Mouse (Mus musculus) lung, adult 2 months (tissue): ENCODE results near the gene Hdac6. TPM values are rescaled to one million over a fixed set of nuclear protein-coding genes. Genes with fewer than 3 reads are reported as not detected.
A peak's percentile ranks its signal among the peaks of the same experiment; 100 is the strongest.

Experiments
- DNase-seq: peaks from one replicate; pipeline ENCODE4 v3.0.0; 2022
- H3K4me1 ChIP-seq: fragments of 200-500 bp; 2 replicates; pipeline ENCODE4 v1.6.1; 2011; ENCODE audit warnings: low read length; ENCODE audit not compliant: control insufficient read depth, insufficient read depth
- H3K4me3 ChIP-seq: fragments of 200-500 bp; replicated peaks from 2 replicates; pipeline ENCODE3; 2011; ENCODE audit warnings: low read depth, mild to moderate bottlenecking, control low read depth, low read length; ENCODE audit errors: extremely low read depth
- CTCF ChIP-seq: fragments of 200-500 bp; IDR thresholded peaks from 2 replicates; pipeline ENCODE4 v1.5.1; 2011; ENCODE audit warnings: mild to moderate bottlenecking, low read length, control low read depth; ENCODE audit not compliant: insufficient read depth
- POLR2A ChIP-seq: fragments of 200-500 bp; IDR thresholded peaks from 2 replicates; pipeline ENCODE4 v1.6.1; 2011; ENCODE audit warnings: low read depth, mild to moderate bottlenecking, control low read depth, low read length, borderline replicate concordance; ENCODE audit errors: extremely low read depth
- WGBS: fragments of 180-500 bp; shearing (Covaris S2); methylation state at CpG from one replicate; pipeline ENCODE4 v1.1.7; 2018; 5-methylcytosine and 5-hydroxymethylcytosine counted together
- polyA plus RNA-seq: library from polyadenylated mRNA; depleted of rRNA; stranded (reverse); fragments of >200 nt; gene quantifications from 2 replicates; pipeline ENCODE4 v1.2.3, GENCODE M21; 2012; rRNA removed

Gene Hdac6
- polyA plus RNA-seq, 1 experiment: 22.8 TPM

DNA sequence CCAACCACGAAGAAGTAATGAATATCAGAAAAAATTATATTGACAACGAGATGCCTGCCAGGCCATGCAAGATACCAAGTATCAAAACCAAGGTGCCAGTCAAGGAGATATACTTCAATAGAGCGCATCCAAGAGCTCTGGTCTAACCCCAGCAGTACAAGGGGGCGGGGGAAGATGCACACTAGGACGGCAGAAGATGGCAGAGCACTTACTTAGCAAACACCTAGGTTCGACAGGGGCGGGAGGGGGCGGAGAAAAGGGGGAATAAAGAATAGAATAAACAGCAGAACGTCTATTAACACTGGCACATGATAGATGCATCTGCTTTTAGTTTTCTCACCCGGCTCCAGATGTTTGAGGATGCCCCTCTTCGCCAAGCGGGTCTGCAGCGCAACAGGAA is 49.5 kb downstream of the Hdac6 start:
- H3K4me1 ChIP-seq: no peaks in the 10 kb centered on the region; the same call in 1 of the 2 replicates
- 27% methylated on average over 13 of the region's 13 CpGs for WGBS
- peak overlapping the region; percentile 77 for H3K4me3 ChIP-seq
- TF ChIP-seq POLR2A (no peak), CTCF (no peak)
- DNase-seq: no peak

DNA sequence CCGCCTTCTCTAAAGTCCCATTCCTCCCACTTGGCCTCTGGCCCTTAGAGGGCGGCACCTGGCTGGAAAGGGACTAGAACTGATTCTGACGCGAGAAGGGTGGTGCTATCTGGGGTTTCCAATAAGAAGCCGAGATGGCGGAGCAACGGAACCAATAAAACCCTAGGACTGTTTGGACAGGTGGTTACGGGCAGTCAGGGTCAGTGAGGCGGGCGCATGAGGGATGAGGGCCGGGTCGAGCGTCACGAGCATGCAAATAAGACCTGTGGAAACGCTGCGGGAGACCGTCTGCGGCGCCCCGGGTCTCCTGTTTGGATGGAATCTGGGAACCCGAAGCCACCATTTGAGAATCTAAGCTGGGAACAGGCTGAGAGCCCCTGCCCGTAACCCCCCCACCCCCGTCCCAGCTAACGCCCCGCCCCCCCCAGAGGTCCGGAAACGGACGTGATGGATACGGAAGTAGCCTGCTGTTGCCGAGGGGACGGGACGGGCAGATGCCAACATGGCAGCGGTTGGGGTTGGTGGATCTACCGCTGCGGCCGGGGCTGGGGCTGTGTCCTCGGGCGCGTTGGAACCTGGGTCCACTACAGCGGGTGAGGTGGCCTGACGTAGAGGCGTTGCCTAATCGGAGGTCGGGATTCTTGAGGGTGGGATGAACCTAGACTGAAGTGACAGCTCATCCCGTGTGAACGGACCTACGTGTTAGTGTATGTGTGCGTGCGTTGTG is 63.7 kb downstream of the Hdac6 start, which contains the start of gene Slc35a2:
TSS of gene Slc35a2 (plus strand) at position 188 of the 727 bp plus-strand sequence.
- Histone ChIP-seq H3K4me3 (peak within 1 kb of the TSS; percentile 75), H3K4me1 (peaks cover 2% of the 10 kb centered on the region)
- TF ChIP-seq CTCF (no peak), POLR2A (peak; percentile 54; the same call in 1 of the 2 replicates)
- DNase-seq: peak; percentile 75
- 21% methylated on average over 47 of the region's 49 CpGs for WGBS

Other genes with a start within 250 kb of the Hdac6 start
- gene Wdr45, start 233.6 kb downstream of the Hdac6 start, polyA plus RNA-seq: 83.4 and 128 TPM in 2 replicates
- gene Gm45208, start 225.6 kb downstream of the Hdac6 start, polyA plus RNA-seq: 1.7 and 2.7 TPM in 2 replicates
- 41.0 and 46.2 TPM in 2 replicates for gene Praf2, start 219.4 kb downstream of the Hdac6 start, polyA plus RNA-seq
- 33.9 and 34.5 TPM in 2 replicates for gene Ccdc120, start 197.0 kb downstream of the Hdac6 start, polyA plus RNA-seq
- gene Tfe3, start 185.3 kb downstream of the Hdac6 start, polyA plus RNA-seq: 28.8 and 31.8 TPM in 2 replicates
- 19.0 and 32.4 TPM in 2 replicates for gene Gripap1, start 158.1 kb downstream of the Hdac6 start, polyA plus RNA-seq
- gene Kcnd1, start 125.6 kb downstream of the Hdac6 start, polyA plus RNA-seq: 0.84 and 1.0 TPM in 2 replicates
- gene Otud5, start 106.5 kb downstream of the Hdac6 start, polyA plus RNA-seq: 31.0 and 43.3 TPM in 2 replicates
- 12.2 and 13.6 TPM in 2 replicates for gene Pim2, start 69.6 kb downstream of the Hdac6 start, polyA plus RNA-seq
- 73.7 and 74.0 TPM in 2 replicates for gene Slc35a2, start 63.9 kb downstream of the Hdac6 start, polyA plus RNA-seq
- 44.4 and 53.6 TPM in 2 replicates for gene Pqbp1, start 48.6 kb downstream of the Hdac6 start, polyA plus RNA-seq
- gene Timm17b, start 48.5 kb downstream of the Hdac6 start, polyA plus RNA-seq: 31.6 and 34.7 TPM in 2 replicates
- gene Gm10491, start 40.1 kb downstream of the Hdac6 start, polyA plus RNA-seq: not detected in 2 replicates
- not detected in 2 replicates for gene Gm10490, start 38.3 kb downstream of the Hdac6 start, polyA plus RNA-seq
- gene Pcsk1n, start 28.1 kb downstream of the Hdac6 start, polyA plus RNA-seq: 0.41 and 0.53 TPM in 2 replicates
- not detected in 2 replicates for gene Eras, start 19.3 kb downstream of the Hdac6 start, polyA plus RNA-seq
- gene Gata1, start 30.2 kb upstream of the Hdac6 start, polyA plus RNA-seq: 0.76 and 1.8 TPM in 2 replicates
- 0.19 TPM in 1 of 2 replicates, not detected in the other for gene Glod5, start 70.6 kb upstream of the Hdac6 start, polyA plus RNA-seq
- 9.0 and 10.6 TPM in 2 replicates for gene Suv39h1, start 126.9 kb upstream of the Hdac6 start, polyA plus RNA-seq
- gene Was, start 142.6 kb upstream of the Hdac6 start, polyA plus RNA-seq: 9.4 and 9.7 TPM in 2 replicates
- gene Wdr13, start 185.0 kb upstream of the Hdac6 start, polyA plus RNA-seq: 137 and 139 TPM in 2 replicates
- 60.2 and 92.3 TPM in 2 replicates for gene Rbm3, start 198.0 kb upstream of the Hdac6 start, polyA plus RNA-seq
- gene Tbc1d25, start 228.3 kb upstream of the Hdac6 start, polyA plus RNA-seq: 16.6 and 21.0 TPM in 2 replicates
- 104 and 106 TPM in 2 replicates for gene Ebp, start 245.6 kb upstream of the Hdac6 start, polyA plus RNA-seq